Mouse (Mus musculus): ENCODE measurements at regions not wholly inside any gene's neighbourhood (a gene's known extent, or its start where the extent isn't known, plus 50 kb on each side); places are given as distances from the start of the nearest gene placed in this dataset.

DNA sequence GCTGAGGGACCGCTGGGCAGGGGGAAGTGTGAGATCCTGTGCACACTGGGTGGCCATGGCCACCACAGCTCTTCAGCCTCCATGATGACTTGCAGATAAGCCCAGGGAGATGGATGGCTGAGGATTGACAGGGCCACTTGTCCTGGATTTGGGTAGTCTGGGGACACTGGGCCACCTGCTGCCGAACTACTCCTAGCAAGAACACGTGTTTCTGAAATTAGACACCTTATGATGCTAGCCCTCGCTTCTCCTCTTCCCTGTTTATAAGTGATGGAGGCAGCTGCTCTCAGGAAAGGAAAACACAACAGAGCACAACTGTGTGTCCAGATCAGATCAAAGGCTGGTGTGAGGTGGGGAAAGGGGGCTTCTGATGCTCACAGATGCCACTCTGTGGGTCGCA lies 64.9 kb upstream of the Tpm1 start:
- Histone ChIP-seq H3K36me3 (ENCODE audit: control insufficient read depth, insufficient read depth, low read length) (no peaks in the 10 kb centered on the region), H3K4me3 (ENCODE audit: low read depth, low read length) (no peak overlapping the region), H3K9me3 (ENCODE audit: control insufficient read depth, low read depth, low read length) (no peaks in the 10 kb centered on the region), H3K27me3 (ENCODE audit: control insufficient read depth, insufficient read depth, low read length) (no peaks in the 10 kb centered on the region), H3K9ac (replicated peaks; ENCODE audit: low read depth, low read length) (no peak overlapping the region), H3K4me2 (replicated peaks; ENCODE audit: low read depth, low read length) (no peak overlapping the region), H3K4me1 (ENCODE audit: control insufficient read depth, insufficient read depth, low read length) (peaks cover 23% of the 10 kb centered on the region), H3K27ac (ENCODE audit: low read length) (no peak overlapping the region)
- ATAC-seq (ENCODE audit: insufficient number of reproducible peaks, insufficient read depth, low FRiP score, low read depth) = no peak
- WGBS = 59% methylated on average over 5 of the region's 5 CpGs

DNA sequence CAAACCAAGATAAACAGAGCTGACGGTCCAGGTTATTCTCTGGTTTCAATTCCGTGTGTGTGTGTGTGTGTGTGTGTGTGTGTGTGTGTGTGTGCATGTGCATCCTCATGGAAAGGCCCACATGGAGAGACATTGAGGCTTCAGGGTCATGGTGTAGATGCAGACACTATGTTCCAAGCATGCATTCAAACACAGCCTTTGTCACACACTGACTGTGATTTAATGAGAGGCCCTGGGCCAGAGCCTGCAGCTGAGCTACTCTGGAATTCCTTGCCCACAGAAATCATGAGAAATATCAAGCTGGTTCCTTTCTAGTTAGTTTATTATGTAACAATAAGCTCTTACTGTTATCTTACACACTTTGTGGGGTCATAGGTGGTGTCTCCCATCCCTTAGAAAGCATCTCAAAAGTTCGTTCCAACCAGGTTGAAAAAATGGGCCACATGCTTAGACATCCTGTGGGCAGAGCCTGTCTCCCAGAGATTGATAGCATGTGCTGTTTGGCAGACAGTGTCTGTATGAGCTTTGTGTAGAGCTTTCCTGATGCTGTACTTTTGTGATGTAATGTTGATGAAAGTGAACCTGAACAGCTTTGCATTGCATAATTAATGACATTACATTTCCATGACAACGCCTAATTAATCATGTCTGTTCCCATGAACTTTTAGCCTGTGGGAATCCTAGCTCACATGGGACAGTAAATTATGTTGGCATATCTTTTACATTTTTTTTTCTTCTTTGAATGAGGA lies 62.8 kb upstream of the Tpm1 start:
- ATAC-seq (ENCODE audit: insufficient number of reproducible peaks, insufficient read depth, low FRiP score, low read depth) = no peak
- WGBS = 66% methylated on average over 4 of the region's 4 CpGs
- Histone ChIP-seq H3K27me3 (ENCODE audit: control insufficient read depth, insufficient read depth, low read length) (no peaks in the 10 kb centered on the region), H3K4me2 (replicated peaks; ENCODE audit: low read depth, low read length) (no peak overlapping the region), H3K27ac (ENCODE audit: low read length) (peak overlapping the region; percentile 15; the same call in 1 of the 2 replicates), H3K36me3 (ENCODE audit: control insufficient read depth, insufficient read depth, low read length) (no peaks in the 10 kb centered on the region), H3K4me3 (ENCODE audit: low read depth, low read length) (no peak overlapping the region), H3K9me3 (ENCODE audit: control insufficient read depth, low read depth, low read length) (no peaks in the 10 kb centered on the region), H3K9ac (replicated peaks; ENCODE audit: low read depth, low read length) (no peak overlapping the region), H3K4me1 (ENCODE audit: control insufficient read depth, insufficient read depth, low read length) (peaks cover 26% of the 10 kb centered on the region)

DNA sequence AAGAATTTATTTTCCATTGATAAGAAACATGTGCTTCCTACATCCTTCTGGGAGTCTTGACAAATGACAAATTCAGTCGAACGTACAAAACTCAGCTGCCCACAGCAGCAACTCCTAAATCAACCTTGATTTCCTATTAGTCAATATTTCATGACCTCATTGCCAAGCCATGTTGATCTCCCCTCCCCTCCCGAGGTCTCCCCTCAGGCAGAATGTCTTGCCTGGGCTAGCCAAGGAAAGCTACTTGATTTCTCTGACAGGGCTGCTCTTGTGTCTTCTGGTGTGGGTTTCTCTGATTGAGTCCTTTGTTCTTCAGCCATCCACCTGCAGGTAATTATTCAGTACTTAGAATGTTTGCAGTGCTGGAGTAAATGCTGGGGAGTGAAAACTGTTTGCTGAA lies 58.7 kb upstream of the Tpm1 start:
- no peak overlapping the region for H3K4me3 ChIP-seq (ENCODE audit: low read depth, low read length)
- no peak overlapping the region for H3K9ac ChIP-seq (replicated peaks; ENCODE audit: low read depth, low read length)
- no peaks in the 10 kb centered on the region for H3K9me3 ChIP-seq (ENCODE audit: control insufficient read depth, low read depth, low read length)
- H3K4me1 ChIP-seq (ENCODE audit: control insufficient read depth, insufficient read depth, low read length) = peaks cover 34% of the 10 kb centered on the region
- H3K27me3 ChIP-seq (ENCODE audit: control insufficient read depth, insufficient read depth, low read length) = no peaks in the 10 kb centered on the region
- no peaks in the 10 kb centered on the region for H3K36me3 ChIP-seq (ENCODE audit: control insufficient read depth, insufficient read depth, low read length)
- 5% methylated on average over 3 of the region's 3 CpGs for WGBS
- no peak for ATAC-seq (ENCODE audit: insufficient number of reproducible peaks, insufficient read depth, low FRiP score, low read depth)
- no peak overlapping the region for H3K27ac ChIP-seq (ENCODE audit: low read length)
- no peak overlapping the region for H3K4me2 ChIP-seq (replicated peaks; ENCODE audit: low read depth, low read length)

DNA sequence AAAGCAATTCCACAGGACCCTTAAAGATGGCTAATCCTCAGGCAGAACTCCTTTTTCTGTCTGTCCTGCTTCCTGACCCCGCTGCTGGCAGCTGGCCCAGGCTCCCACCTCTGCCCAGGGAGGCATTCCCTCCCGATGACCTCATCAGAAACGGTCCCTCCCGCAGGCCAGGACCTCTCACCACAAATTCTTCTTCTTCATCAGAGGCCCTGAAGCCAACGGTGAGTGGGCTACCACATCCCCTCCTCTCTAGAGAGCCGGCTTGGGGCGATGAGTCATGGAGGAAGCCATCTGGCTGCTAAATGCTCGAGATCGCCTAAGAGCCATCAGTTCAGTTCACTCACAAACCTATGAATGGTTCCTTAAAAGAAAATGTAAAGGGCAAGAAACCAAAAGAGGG lies 56.7 kb upstream of the Tpm1 start:
- Histone ChIP-seq H3K27me3 (ENCODE audit: control insufficient read depth, insufficient read depth, low read length) (no peaks in the 10 kb centered on the region), H3K9me3 (ENCODE audit: control insufficient read depth, low read depth, low read length) (no peaks in the 10 kb centered on the region), H3K9ac (replicated peaks; ENCODE audit: low read depth, low read length) (0 out of 2 replicates have a peak overlapping the region, but pooled peaks have one; percentile 10), H3K36me3 (ENCODE audit: control insufficient read depth, insufficient read depth, low read length) (no peaks in the 10 kb centered on the region), H3K27ac (ENCODE audit: low read length) (no peak overlapping the region; the same call in 1 of the 2 replicates), H3K4me1 (ENCODE audit: control insufficient read depth, insufficient read depth, low read length) (peaks cover 27% of the 10 kb centered on the region), H3K4me3 (ENCODE audit: low read depth, low read length) (no peak overlapping the region), H3K4me2 (replicated peaks; ENCODE audit: low read depth, low read length) (no peak overlapping the region)
- 17% methylated on average over 9 of the region's 9 CpGs for WGBS
- ATAC-seq (ENCODE audit: insufficient number of reproducible peaks, insufficient read depth, low FRiP score, low read depth) = no peak; the same call in 1 of the 2 replicates

DNA sequence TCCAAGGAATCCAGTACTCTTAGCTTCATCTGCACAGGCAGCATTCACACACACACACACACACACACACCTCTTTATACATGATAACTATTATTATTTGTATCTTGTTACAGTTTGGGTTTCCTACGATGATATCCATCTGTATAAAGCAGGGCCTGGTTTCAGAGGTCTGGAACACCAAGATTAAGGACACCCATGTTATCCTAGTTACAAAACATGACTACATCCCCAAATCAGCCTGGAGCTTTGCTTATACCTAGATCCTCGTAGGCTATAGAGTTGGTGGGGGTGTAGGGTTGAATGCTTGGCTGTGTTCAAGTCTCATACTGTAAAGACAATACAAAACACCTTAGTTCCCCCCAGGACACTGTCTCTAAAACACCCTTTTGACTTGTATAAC lies 56.0 kb upstream of the Tpm1 start:
- 81% methylated on average over 2 of the region's 2 CpGs for WGBS
- no peak overlapping the region for H3K4me2 ChIP-seq (replicated peaks; ENCODE audit: low read depth, low read length)
- H3K36me3 ChIP-seq (ENCODE audit: control insufficient read depth, insufficient read depth, low read length) = no peaks in the 10 kb centered on the region
- H3K27me3 ChIP-seq (ENCODE audit: control insufficient read depth, insufficient read depth, low read length) = no peaks in the 10 kb centered on the region
- H3K4me1 ChIP-seq (ENCODE audit: control insufficient read depth, insufficient read depth, low read length) = peaks cover 27% of the 10 kb centered on the region
- H3K4me3 ChIP-seq (ENCODE audit: low read depth, low read length) = no peak overlapping the region
- no peak for ATAC-seq (ENCODE audit: insufficient number of reproducible peaks, insufficient read depth, low FRiP score, low read depth)
- peak overlapping the region; percentile 21; the same call in 1 of the 2 replicates for H3K27ac ChIP-seq (ENCODE audit: low read length)
- no peak overlapping the region for H3K9ac ChIP-seq (replicated peaks; ENCODE audit: low read depth, low read length)
- H3K9me3 ChIP-seq (ENCODE audit: control insufficient read depth, low read depth, low read length) = no peaks in the 10 kb centered on the region

DNA sequence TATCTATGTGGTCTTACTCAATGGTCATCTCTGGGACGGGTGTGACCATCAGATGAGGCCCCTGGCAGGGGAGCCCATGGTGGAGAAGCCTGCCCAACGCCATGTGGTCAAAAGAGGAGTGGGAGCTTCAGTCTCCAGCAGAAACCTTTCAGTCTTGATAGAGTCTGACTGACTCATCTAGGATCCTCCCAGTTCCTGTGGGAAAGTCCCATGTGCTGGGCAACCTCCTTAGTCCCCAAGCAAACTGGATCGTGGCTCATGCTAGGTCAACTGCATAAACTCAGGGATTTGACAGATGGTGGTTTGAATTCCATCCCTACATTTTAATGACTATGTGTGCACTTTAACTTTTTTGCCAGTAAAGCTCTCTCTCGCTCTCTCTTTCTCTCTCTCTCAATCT lies 55.4 kb upstream of the Tpm1 start:
- 70% methylated on average over 4 of the region's 4 CpGs for WGBS
- Histone ChIP-seq H3K4me1 (ENCODE audit: control insufficient read depth, insufficient read depth, low read length) (peaks cover 27% of the 10 kb centered on the region), H3K4me2 (replicated peaks; ENCODE audit: low read depth, low read length) (no peak overlapping the region), H3K9me3 (ENCODE audit: control insufficient read depth, low read depth, low read length) (no peaks in the 10 kb centered on the region), H3K27me3 (ENCODE audit: control insufficient read depth, insufficient read depth, low read length) (no peaks in the 10 kb centered on the region), H3K27ac (ENCODE audit: low read length) (no peak overlapping the region), H3K4me3 (ENCODE audit: low read depth, low read length) (no peak overlapping the region), H3K9ac (replicated peaks; ENCODE audit: low read depth, low read length) (no peak overlapping the region), H3K36me3 (ENCODE audit: control insufficient read depth, insufficient read depth, low read length) (no peaks in the 10 kb centered on the region)
- ATAC-seq (ENCODE audit: insufficient number of reproducible peaks, insufficient read depth, low FRiP score, low read depth) = no peak

DNA sequence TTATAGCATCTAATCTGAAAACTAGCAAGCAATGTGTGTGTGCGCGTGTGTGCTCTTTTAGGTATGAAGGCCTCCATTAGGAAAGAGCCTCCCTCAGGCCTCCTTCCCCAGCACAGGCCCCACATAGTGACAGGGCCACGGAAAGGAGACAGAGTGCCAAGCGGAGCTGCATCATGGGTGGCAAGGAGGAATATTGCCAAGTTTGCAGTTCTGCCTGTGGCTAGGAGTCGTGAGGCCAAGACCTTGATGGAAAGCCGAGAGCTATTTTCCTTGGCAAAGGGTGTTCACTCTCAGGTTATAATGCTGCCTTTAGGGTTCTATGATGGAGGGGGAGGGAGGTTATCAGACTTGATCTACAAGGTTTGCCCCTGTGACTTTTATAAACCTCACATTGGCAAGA lies 53.4 kb upstream of the Tpm1 start:
- H3K27ac ChIP-seq (ENCODE audit: low read length) = no peak overlapping the region
- H3K27me3 ChIP-seq (ENCODE audit: control insufficient read depth, insufficient read depth, low read length) = no peaks in the 10 kb centered on the region
- ATAC-seq (ENCODE audit: insufficient number of reproducible peaks, insufficient read depth, low FRiP score, low read depth) = no peak

DNA sequence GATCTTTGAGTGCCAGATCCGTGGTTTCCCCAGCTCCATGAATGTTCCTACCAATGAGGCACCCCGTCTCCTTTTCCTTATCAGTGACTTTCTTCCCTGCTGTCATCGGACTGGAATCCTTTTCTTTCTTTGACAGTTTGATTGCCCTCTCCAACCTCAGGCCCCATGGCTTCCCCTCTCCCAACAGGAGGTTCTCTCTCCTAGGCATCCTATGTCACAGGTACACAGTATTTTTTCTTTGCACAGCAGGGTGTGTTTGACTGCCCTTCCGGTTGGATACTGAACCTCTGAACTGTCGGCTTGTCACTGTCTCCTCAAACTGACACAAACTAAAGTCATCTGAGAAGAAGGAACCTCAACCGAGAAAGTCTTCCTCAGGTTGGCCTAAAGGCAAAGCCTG lies 50.3 kb upstream of the Tpm1 start:
- WGBS = 36% methylated on average over 6 of the region's 6 CpGs
- Histone ChIP-seq H3K36me3 (ENCODE audit: control insufficient read depth, insufficient read depth, low read length) (no peaks in the 10 kb centered on the region), H3K27ac (ENCODE audit: low read length) (no peak overlapping the region), H3K4me2 (replicated peaks; ENCODE audit: low read depth, low read length) (no peak overlapping the region), H3K9me3 (ENCODE audit: control insufficient read depth, low read depth, low read length) (no peaks in the 10 kb centered on the region), H3K27me3 (ENCODE audit: control insufficient read depth, insufficient read depth, low read length) (no peaks in the 10 kb centered on the region), H3K9ac (replicated peaks; ENCODE audit: low read depth, low read length) (no peak overlapping the region), H3K4me1 (ENCODE audit: control insufficient read depth, insufficient read depth, low read length) (peaks cover 9% of the 10 kb centered on the region; the same call in 1 of the 2 replicates), H3K4me3 (ENCODE audit: low read depth, low read length) (no peak overlapping the region)
- no peak for ATAC-seq (ENCODE audit: insufficient number of reproducible peaks, insufficient read depth, low FRiP score, low read depth)

More for the DNA sequence above, 53.4 kb upstream of the Tpm1 start:
- H3K9me3 ChIP-seq (ENCODE audit: control insufficient read depth, low read depth, low read length) = no peaks in the 10 kb centered on the region
- no peak overlapping the region for H3K4me3 ChIP-seq (ENCODE audit: low read depth, low read length)
- no peaks in the 10 kb centered on the region for H3K36me3 ChIP-seq (ENCODE audit: control insufficient read depth, insufficient read depth, low read length)
- H3K9ac ChIP-seq (replicated peaks; ENCODE audit: low read depth, low read length) = no peak overlapping the region
- WGBS = 66% methylated on average over 6 of the region's 6 CpGs
- no peak overlapping the region for H3K4me2 ChIP-seq (replicated peaks; ENCODE audit: low read depth, low read length)
- peaks cover 26% of the 10 kb centered on the region for H3K4me1 ChIP-seq (ENCODE audit: control insufficient read depth, insufficient read depth, low read length)

Data from stomach, embryonic 14.5 days (tissue).